Mouse (Mus musculus) brain, embryonic 18.5 days (tissue): ENCODE measurements around the gene Pnpla2.

ENCODE experiments used
- DNase-seq: peaks from one replicate; pipeline ENCODE4 v3.0.0-alpha.2; 2012; ENCODE audit warnings: low read depth, low spot score

Pnpla2 gene

GRCm38 (mm10) chr7:141483114-141483653 is 28.2 kb downstream of the Pnpla2 start:
- DNase-seq: no peak

DNA sequence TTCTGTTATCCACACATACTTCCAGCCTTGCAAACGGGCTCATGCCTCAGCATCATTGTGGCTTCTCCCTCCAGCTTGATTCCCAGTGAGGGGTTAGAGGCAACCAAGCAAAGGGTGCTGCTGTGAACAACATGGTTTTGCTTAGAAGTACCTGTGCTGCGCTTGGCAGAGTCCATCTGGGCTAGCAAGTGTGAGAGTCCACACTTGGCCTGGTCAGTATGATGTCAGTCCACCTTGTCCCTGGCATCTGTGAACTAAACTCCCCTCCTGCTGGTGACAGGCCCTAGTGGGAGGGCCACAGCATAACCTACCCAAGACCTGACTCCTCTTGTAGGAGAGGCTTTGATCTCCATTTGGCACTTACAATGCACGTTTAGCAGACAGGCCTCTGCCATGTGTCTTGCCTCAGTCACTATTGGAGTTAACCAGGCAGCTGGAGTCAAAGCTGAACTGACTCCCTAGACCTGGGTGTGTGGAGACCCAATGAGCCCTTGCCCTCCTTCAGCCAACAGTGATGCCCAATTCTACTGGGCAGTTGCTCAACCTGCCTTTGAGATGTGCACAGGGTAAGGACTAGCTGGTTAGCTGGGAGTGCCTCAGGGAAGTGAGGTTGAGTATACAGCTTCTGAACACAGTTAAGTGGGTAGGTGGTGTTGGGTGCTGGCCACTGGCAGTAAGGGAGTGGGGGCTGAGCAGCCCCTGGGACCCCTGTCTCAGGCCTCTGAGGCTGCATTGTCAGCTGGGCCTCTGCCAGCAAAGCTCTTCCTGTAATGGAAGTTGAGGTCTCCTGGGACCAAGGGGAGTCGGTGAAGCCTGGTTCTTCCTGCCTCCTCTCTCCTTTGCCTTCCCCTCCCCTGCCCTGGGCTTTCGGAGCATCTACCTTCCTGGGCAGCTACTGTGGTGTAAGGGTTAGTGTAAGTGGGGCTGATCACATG is 29.5 kb downstream of the Pnpla2 start:
- DNase-seq: no peak

GRCm38 (mm10) chr7:141485186-141485585 is 30.2 kb downstream of the Pnpla2 start:
- DNase-seq: no peak

DNA sequence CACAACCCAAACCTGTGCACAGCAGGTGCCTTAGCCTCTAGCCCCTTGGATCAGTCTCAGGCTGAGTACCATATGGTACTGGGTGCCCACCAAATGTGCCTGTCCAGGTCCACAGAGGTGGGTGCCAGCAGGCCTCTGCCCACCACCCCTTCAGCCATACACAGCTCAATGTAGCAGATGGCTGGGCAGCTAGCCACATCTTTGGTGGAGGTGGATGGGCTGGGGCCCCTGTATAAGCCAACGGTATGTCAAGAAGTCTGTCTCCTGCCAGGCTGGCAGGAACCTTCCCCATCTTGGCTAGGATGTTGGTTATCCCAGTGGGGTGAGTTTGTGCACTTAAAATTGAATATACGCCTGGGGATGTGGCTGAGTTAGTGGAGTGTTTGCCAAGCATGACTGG is 30.6 kb downstream of the Pnpla2 start:
- no peak for DNase-seq

DNA sequence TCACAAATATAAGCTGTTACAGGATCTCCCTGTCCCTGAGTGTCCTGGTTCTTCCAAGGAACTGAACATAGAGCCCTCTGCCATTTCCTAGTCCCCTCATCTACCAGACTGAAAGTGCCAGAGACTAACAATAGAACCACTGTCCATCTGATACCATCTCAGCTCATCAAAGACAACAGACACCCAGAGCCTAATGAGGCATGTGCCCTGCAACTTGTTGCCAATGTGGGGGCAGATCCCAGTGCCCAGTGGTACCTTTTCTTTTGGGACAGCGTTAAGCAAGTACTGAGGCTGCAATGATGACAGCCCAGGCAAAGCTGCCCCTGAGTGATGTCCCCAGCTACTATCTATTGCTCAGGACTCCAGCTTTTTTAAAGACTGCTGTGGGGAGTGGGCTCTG is 31.2 kb downstream of the Pnpla2 start:
- DNase-seq: no peak

- DNase-seq: no peak
Observed at GRCm38 (mm10) chr7:141487141-141487540, 32.1 kb downstream of the Pnpla2 start.

GRCm38 (mm10) chr7:141491151-141491550 is 36.2 kb downstream of the Pnpla2 start:
- DNase-seq: no peak

- DNase-seq: no peak
Observed at GRCm38 (mm10) chr7:141492738-141493137, 37.7 kb downstream of the Pnpla2 start.

- DNase-seq: no peak
Observed at GRCm38 (mm10) chr7:141493729-141494128, 38.7 kb downstream of the Pnpla2 start.

DNA sequence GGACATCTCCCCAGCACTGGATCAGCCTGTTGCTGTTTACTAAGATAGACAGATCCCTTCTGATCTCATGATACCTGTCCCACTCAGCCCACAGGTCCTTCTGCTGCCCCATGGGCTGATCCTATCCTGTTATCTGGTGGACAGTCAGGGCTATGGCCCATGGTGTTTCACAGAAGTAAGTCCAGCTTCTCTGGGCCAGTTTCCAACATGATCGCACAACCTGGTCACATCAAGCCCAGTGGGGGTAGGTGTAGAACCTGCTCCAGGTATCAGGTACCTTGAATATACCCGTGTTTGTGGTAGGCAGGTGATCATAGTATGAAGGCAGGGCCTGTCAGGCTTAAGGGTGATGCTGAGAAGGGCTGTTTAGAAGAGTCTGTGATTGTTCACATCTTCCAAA is 40.4 kb downstream of the Pnpla2 start:
- DNase-seq: no peak

DNA sequence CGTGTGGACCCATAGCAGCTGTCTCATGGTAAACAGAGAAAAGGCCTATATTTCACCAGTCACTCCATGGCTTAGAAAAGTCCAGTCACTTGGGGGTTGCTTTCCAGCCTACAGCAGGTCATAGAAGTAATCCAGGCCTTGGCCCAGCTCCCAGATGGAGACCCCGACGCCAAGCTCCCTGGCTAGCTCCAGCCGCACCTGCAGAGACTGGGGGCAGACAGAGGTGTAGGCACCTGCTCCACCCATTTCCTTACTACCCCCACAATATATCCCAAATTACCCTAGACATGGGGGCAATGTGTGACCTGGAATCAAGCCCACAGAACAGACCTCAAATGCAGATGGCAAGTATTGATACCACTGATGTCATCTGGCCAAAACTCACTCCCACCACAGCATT is 40.9 kb downstream of the Pnpla2 start:
- no peak for DNase-seq

DNA sequence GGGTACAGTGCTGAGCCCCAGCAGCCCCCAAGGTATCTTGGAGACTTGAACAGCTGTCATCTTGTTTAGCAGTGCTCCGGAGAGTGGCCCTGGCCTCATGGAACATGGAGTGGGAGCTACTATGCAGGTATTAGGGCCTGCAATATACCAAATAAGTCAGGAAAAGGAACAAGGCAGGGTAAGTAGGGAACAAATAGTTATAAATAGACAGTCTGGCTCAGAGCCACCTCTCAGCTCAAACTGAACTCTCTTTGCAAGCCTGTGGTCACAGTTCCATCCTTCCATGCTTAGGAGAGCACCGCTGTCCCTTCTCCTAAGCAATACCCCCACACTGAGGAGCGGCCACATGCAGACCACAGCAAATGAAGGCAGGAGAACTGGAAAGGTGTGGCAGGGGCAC is 42.6 kb downstream of the Pnpla2 start:
- no peak for DNase-seq

DNA sequence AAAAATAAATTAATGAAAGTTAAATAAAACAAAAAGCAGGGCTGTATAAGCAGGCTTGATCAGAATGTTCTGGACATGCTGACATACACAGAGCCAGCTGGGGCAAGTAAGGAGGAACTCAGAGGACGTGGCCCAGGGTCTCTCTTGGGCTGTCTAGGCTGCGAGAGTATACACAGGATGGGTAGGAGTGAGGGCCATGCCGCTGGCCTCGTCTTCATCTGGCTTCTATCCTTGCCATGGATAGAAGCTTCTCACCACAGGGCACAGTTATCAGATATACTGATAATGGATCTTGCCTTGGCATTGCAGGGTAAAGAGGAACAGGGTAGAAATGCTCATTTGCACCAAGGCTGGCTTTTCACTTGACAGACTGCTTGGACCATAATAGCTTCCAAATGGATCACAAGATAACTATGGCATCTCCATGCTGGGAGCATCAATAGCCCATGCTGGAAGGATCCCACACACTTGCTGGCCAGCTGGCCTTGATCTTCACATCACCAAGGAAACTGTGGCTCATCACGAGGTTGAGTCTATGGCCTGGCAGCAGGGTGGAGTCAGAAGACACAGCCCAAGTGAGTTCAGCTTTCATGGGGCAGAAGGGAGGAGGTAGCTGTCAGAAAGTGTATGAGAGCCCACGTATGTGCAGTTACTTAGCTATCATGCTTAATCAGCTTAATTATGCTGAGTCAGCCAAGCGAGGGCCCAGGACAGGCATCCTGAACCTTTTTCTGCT is 47.0 kb downstream of the Pnpla2 start:
- DNase-seq: no peak

GRCm38 (mm10) chr7:141502556-141502905 is 47.5 kb downstream of the Pnpla2 start:
- DNase-seq: no peak

DNA sequence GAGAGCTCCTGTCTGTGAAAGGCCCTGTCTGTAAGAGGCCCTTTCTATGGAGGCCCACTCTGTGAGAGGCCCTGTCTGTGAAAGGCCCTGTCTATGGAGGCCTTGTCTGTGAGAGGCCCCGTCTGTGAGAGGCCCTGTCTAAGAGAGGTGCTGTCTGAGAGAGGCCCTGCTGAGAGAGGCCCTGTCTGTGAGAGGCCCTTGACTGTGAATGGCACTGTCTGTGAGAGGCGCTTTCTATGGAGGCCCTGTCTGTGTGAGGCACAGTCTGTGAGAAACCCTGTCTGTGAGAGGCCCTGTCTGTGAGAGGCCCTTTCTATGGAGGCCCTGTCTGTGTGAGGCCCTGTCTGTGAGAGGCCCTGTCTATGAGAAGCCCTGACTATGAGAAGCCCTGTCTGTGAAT is 51.3 kb downstream of the Pnpla2 start:
- DNase-seq: no peak

DNA sequence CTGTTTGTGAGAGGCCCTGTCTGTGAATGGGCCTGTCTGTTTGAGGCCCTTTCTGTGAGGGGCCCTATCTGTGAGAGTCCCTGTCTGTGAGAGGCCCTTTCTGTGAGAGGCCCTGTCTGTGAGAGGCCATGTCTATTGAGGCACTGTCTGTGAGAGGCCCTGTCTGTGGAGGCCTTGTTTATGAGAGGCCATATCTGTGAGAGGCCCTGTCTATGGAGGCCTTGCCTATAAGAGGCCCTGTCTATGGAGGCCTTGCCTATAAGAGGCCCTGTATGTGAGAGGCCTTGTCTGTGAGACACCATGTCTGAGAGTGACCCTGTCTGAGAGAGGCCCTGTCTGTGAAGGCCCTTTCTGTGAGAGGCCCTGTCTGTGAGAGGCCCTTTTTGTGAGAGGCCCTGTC is 53.2 kb downstream of the Pnpla2 start:
- no peak for DNase-seq

DNA sequence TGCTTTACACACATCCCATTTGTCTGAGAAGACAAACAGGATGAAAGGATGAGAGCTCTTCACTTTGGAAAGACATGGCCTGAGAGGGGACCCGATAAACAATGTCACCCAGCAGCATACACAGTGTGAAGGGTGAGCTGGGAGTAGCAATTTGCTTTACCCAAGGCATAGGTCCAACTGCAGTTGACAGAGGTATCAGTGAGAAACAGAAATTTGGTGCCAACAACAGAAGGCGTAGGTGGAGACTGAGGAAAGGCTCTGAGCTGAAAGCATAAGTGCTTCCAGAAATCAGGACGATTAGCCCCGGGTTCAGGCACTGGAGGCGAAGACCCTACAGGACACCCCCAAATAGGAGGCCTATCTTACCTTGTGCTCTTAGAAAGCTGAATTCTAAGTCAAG is 55.2 kb downstream of the Pnpla2 start:
- no peak for DNase-seq
